ENCODE assay signal across 23 mouse cellular contexts in genomic region chr8:12651246-12651645, GRCm38 (mm10). TPM values are rescaled to one million over a fixed set of nuclear protein-coding genes. Genes with fewer than 3 reads are reported as not detected.
DNase-seq lines count a peak whose midpoint lies in the region; ATAC-seq and TF ChIP-seq lines count a peak whose summit lies in the region.
"Had no signal": no experiment of that assay in that cellular context is flagged by ENCODE, and none has a peak within 500 bp of the region (broad histone marks: within the 10 kb centered on the region; RNA-seq: fewer than 3 reads in every experiment).

No protein-coding gene starts in this region.

- H3K9ac ChIP-seq in heart, postnatal 0 days (replicated peaks; ENCODE audit: low read depth, low read length), result no peak overlapping the region
- no peak overlapping the region for H3K9ac ChIP-seq in liver, postnatal 0 days (replicated peaks)
- H3K9ac ChIP-seq: forebrain, embryonic 15.5 days; limb, embryonic 13.5 days; lung, embryonic 15.5 days; midbrain, embryonic 12.5 days had no signal

- no peak overlapping the region for H3K4me2 ChIP-seq in heart, postnatal 0 days (ENCODE audit: low read depth, low read length)
- H3K4me2 ChIP-seq in liver, postnatal 0 days (ENCODE audit: low read depth, low read length), result no peak overlapping the region
- H3K4me2 ChIP-seq: forebrain, embryonic 15.5 days; limb, embryonic 13.5 days; lung, embryonic 15.5 days; midbrain, embryonic 12.5 days had no signal

- H3K27ac ChIP-seq in heart, postnatal 0 days (ENCODE audit: low read depth), result no peak overlapping the region
- H3K27ac ChIP-seq in liver, postnatal 0 days (ENCODE audit: low read depth), result no peak overlapping the region
- H3K27ac ChIP-seq: embryonic facial prominence, embryonic 10.5 days; forebrain, embryonic 15.5 days; heart, embryonic 10.5 days; limb, embryonic 13.5 days; lung, embryonic 15.5 days; midbrain, embryonic 12.5 days had no signal

- ATAC-seq in heart, postnatal 0 days (ENCODE audit: insufficient read depth, low read depth), result 0 out of 2 replicates have a peak, but pooled peaks have one; percentile 14
- ATAC-seq in liver, postnatal 0 days, result no peak
- ATAC-seq in monocyte, adult 5-6 weeks (replicated peaks; ENCODE audit: insufficient number of reproducible peaks, low FRiP score, low TSS enrichment, poor library complexity, severe bottlenecking), result 0 out of 2 replicates have a peak, but pooled peaks have one; percentile 17
- no peak for ATAC-seq in megakaryocyte, adult 5-6 weeks (ENCODE audit: poor library complexity, severe bottlenecking)
- ATAC-seq: forebrain, embryonic 15.5 days; Patski had no signal

- H3K9me3 ChIP-seq in heart, postnatal 0 days (replicated peaks; ENCODE audit: control insufficient read depth, low read length), result no peaks in the 10 kb centered on the region
- no peaks in the 10 kb centered on the region for H3K9me3 ChIP-seq in liver, postnatal 0 days (ENCODE audit: low read length)
- H3K9me3 ChIP-seq: embryonic facial prominence, embryonic 10.5 days; forebrain, embryonic 15.5 days; G1E; heart, embryonic 10.5 days; limb, embryonic 13.5 days; lung, embryonic 15.5 days; midbrain, embryonic 12.5 days had no signal

- no peak for DNase-seq in heart, postnatal 0 days (ENCODE audit: low spot score)
- DNase-seq in heart, postnatal 36 days, result no peak
- peak; percentile 20 for DNase-seq in kidney, postnatal 10 days
- no peak for DNase-seq in kidney, adult 9 months
- no peak for DNase-seq in liver, postnatal 0 days
- no peak for DNase-seq in liver
- DNase-seq: adrenal gland, postnatal 36 days; cerebellum, adult 11 months; cerebellum, adult 9-11 months; gastrocnemius, postnatal 25 days; thymus, adult 2 months; thymus, postnatal 4 days had no signal

- TF ChIP-seq EP300 in heart, postnatal 0 days (IDR thresholded peaks at IDR 0.05; ENCODE audit: low read depth), result no peak
- no peak for TF ChIP-seq EP300 in liver, postnatal 0 days (IDR thresholded peaks at IDR 0.05; ENCODE audit: low read depth)

- peaks cover 74% of the 10 kb centered on the region for H3K36me3 ChIP-seq in heart, postnatal 0 days (replicated peaks; ENCODE audit: control insufficient read depth, insufficient read depth, low read length)
- H3K36me3 ChIP-seq in liver, postnatal 0 days (replicated peaks; ENCODE audit: insufficient read depth, low read length), result peaks cover 81% of the 10 kb centered on the region

- no peaks in the 10 kb centered on the region for H3K27me3 ChIP-seq in heart, postnatal 0 days (ENCODE audit: control insufficient read depth, insufficient read depth, low read length)
- H3K27me3 ChIP-seq in liver, postnatal 0 days (ENCODE audit: insufficient read depth, low read length), result no peaks in the 10 kb centered on the region
- H3K27me3 ChIP-seq: CH12.LX; forebrain, embryonic 15.5 days; limb, embryonic 13.5 days; lung, embryonic 15.5 days; midbrain, embryonic 12.5 days; Patski had no signal

- no peaks in the 10 kb centered on the region for H3K4me1 ChIP-seq in heart, postnatal 0 days (ENCODE audit: control insufficient read depth, insufficient read depth)
- no peaks in the 10 kb centered on the region for H3K4me1 ChIP-seq in liver, postnatal 0 days (ENCODE audit: insufficient read depth)
- H3K4me1 ChIP-seq: embryonic facial prominence, embryonic 10.5 days; forebrain, embryonic 15.5 days; lung, embryonic 15.5 days; midbrain, embryonic 12.5 days had no signal

- peak; percentile 55 for TF ChIP-seq CTCF in heart, postnatal 0 days (IDR thresholded peaks at IDR 0.05; ENCODE audit: low read depth)
- peak; percentile 31; the same call in 1 of the 2 replicates for TF ChIP-seq CTCF in liver, postnatal 0 days (IDR thresholded peaks at IDR 0.05; ENCODE audit: low read depth)

- WGBS in heart, postnatal 0 days, result 55% methylated on average over 4 of the region's 4 CpGs
- 85% methylated on average over 4 of the region's 4 CpGs for WGBS in liver, postnatal 0 days (ENCODE audit: insufficient replicate concordance)

- no peak overlapping the region for H3K4me3 ChIP-seq in heart, postnatal 0 days (ENCODE audit: low read depth, low read length)
- no peak overlapping the region for H3K4me3 ChIP-seq in liver, postnatal 0 days (ENCODE audit: low read depth, low read length)
- H3K4me3 ChIP-seq: embryonic facial prominence, embryonic 10.5 days; forebrain, embryonic 15.5 days; heart, embryonic 10.5 days; limb, embryonic 13.5 days; lung, embryonic 15.5 days; midbrain, embryonic 12.5 days had no signal

- intact Hi-C loops in heart, postnatal 36 days (cut with DNase I), result no loop called here

RNA-seq across cellular contexts. Expression of gene Tubgcp3, which starts 20.8 kb away (rescaled TPM):
- total RNA-seq in heart, postnatal 0 days (2014; rRNA removed; ENCODE audit: low replicate concordance), result 22.4 and 48.8 TPM in 2 replicates
- 12.2 and 14.2 TPM in 2 replicates for polyA plus RNA-seq in heart, postnatal 0 days (2015; fragmentation: Nextera tagmentation; extraction: Ambion mirVana)
- 10 to 100 TPM; 12.4 to 14.0 TPM for total RNA-seq in heart, postnatal 36 days (2021)
- polyA plus RNA-seq in liver, postnatal 0 days (2015; fragmentation: Nextera tagmentation; extraction: Ambion mirVana), result 9.3 and 10.9 TPM in 2 replicates
- 45.9 to 66.4 TPM (median 53.4 TPM) in 3 replicates for total RNA-seq in monocyte, adult 5-6 weeks (2017)
- total RNA-seq in megakaryocyte, adult 5-6 weeks (2015), result 44.2 and 50.4 TPM in 2 replicates
- total RNA-seq in megakaryocyte, adult 5-6 weeks (2017), result 34.5 and 37.6 TPM in 2 replicates

Comparison
In these comparisons a context has a peak if more than half of its experiments do, and no peak if none do; other contexts are left out.
1. ATAC-seq: peak in heart, postnatal 0 days (single experiment) and monocyte, adult 5-6 weeks (single experiment); none in liver, postnatal 0 days (single experiment) and megakaryocyte, adult 5-6 weeks (single experiment).